Mouse (Mus musculus): ENCODE measurements at regions not wholly inside any gene's neighbourhood (a gene's known extent, or its start where the extent isn't known, plus 50 kb on each side); places are given as distances from the start of the nearest gene placed in this dataset.

DNA sequence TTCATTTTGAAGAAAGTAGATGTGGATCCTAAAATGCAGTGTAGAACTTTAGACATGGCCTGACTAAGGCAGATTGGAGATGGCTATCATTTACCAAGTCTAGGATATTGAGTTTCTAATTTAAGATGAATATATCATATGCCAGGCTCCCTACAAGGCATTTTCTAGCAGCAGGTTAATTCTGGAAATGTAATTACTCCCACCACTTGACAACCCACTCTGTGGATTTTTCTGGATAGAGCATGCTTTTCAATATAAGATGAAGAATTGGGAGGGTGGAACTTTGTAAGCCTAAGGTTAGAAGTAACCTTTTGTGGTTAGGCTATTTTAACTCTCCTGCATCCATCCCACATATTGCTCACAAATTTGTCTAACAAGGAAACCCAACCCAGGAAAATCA lies 178.4 kb upstream of the Pappa start:
- no peak for TF ChIP-seq CTCF (IDR thresholded peaks at IDR 0.05; ENCODE audit: low read depth)
- TF ChIP-seq EP300 (IDR thresholded peaks at IDR 0.05; ENCODE audit: low read depth), result no peak
